In the genomic region with DNA sequence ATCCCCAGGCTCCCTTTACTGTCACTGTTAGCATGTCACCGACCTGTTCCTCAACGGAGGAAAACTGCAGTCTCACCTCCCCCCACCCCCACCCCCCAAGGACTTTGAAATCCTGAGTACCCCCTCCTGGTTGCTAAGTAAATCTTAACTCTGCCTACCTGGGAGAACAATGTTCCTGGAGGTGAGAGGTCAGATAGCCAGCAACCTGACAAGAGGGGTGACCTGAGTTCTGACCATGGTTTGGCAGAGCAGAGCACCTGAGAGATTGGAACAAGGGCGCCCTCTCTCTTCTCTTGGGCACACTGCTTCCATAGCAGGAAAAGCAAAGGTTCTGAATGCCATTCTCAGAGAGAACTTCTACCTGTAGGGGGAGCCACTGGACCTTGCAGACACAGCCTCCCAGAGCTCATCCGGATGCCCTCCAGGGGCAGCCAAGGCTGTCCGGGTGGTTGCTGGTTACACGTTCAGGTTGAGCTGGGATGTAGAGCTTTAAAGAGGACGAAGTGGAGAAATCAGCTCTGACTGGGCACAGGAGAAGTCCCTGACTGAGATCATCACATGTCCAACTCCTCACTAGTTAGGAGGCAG, we compare ENCODE assay signal across 9 mouse cellular contexts. TPM values are rescaled to one million over a fixed set of nuclear protein-coding genes. Genes with fewer than 3 reads are reported as not detected.
DNase-seq lines count a peak whose midpoint lies in the region; ATAC-seq and TF ChIP-seq lines count a peak whose summit lies in the region.
"Had no signal": no experiment of that assay in that cellular context is flagged by ENCODE, and none has a peak within 500 bp of the region (broad histone marks: within the 10 kb centered on the region; RNA-seq: fewer than 3 reads in every experiment).

No protein-coding gene starts in this region.

- no peak for ATAC-seq in hindbrain, embryonic 14.5 days (ENCODE audit: low FRiP score)
- no peak for ATAC-seq in hindbrain, embryonic 13.5 days (ENCODE audit: low FRiP score)
- ATAC-seq in erythroid progenitor cell, adult 5-6 weeks (replicated peaks; ENCODE audit: low FRiP score, poor library complexity, severe bottlenecking): peak; percentile 48; the same call in 1 of the 2 replicates

- TF ChIP-seq EP300 in ES-Bruce4 (IDR thresholded peaks at IDR 0.05; ENCODE audit: insufficient read depth, low read depth, low read length): no peak

- no peak for TF ChIP-seq POLR2A in ES-Bruce4 (IDR thresholded peaks at IDR 0.05; ENCODE audit: insufficient read depth, low read length)

- no peak overlapping the region for H3K27ac ChIP-seq in hindbrain, embryonic 14.5 days
- H3K27ac ChIP-seq in hindbrain, embryonic 13.5 days: no peak overlapping the region
- no peak overlapping the region for H3K27ac ChIP-seq in ES-Bruce4 (ENCODE audit: insufficient read depth, low read length)
- H3K27ac ChIP-seq: embryonic facial prominence, embryonic 13.5 days had no signal

- WGBS in hindbrain, embryonic 14.5 days: 25% methylated on average over 7 of the region's 7 CpGs
- WGBS in hindbrain, embryonic 13.5 days: 35% methylated on average over 7 of the region's 7 CpGs

- no peak overlapping the region for H3K4me2 ChIP-seq in hindbrain, embryonic 14.5 days (replicated peaks)
- no peak overlapping the region for H3K4me2 ChIP-seq in hindbrain, embryonic 13.5 days
- H3K4me2 ChIP-seq: embryonic facial prominence, embryonic 13.5 days had no signal

- DNase-seq in hindbrain, embryonic 14.5 days (ENCODE audit: low spot score): peak; percentile 44
- peak; percentile 87 for DNase-seq in brain, adult 2 months (ENCODE audit: low read depth, low spot score)
- DNase-seq in kidney, postnatal 14 days: peak; percentile 70
- peak; percentile 87 for DNase-seq in lung, postnatal 36 days
- DNase-seq in thymus, postnatal 36 days: peak; percentile 25 to 27

- H3K9ac ChIP-seq in hindbrain, embryonic 14.5 days: no peak overlapping the region
- H3K9ac ChIP-seq in hindbrain, embryonic 13.5 days: no peak overlapping the region
- no peak overlapping the region for H3K9ac ChIP-seq in ES-Bruce4 (ENCODE audit: low read depth, poor library complexity, severe bottlenecking)
- H3K9ac ChIP-seq: embryonic facial prominence, embryonic 13.5 days had no signal

- TF ChIP-seq CTCF in ES-Bruce4 (IDR thresholded peaks at IDR 0.05; ENCODE audit: low read depth, low read length): peak; percentile 92

- no peaks in the 10 kb centered on the region for H3K9me3 ChIP-seq in hindbrain, embryonic 14.5 days (ENCODE audit: control insufficient read depth, low read length)
- H3K9me3 ChIP-seq in hindbrain, embryonic 13.5 days: no peaks in the 10 kb centered on the region
- H3K9me3 ChIP-seq in ES-Bruce4 (replicated peaks; ENCODE audit: control insufficient read depth, insufficient read depth, low read length, poor library complexity, severe bottlenecking): no peaks in the 10 kb centered on the region
- H3K9me3 ChIP-seq: embryonic facial prominence, embryonic 13.5 days had no signal

- 0 out of 2 replicates have a peak, but pooled peaks cover 5% of the 10 kb centered on the region for H3K4me1 ChIP-seq in hindbrain, embryonic 14.5 days (replicated peaks; ENCODE audit: control insufficient read depth, insufficient read depth, low read length)
- peaks cover 11% of the 10 kb centered on the region for H3K4me1 ChIP-seq in hindbrain, embryonic 13.5 days (replicated peaks)
- no peaks in the 10 kb centered on the region for H3K4me1 ChIP-seq in ES-Bruce4 (ENCODE audit: control insufficient read depth, insufficient read depth, low read length)

- H3K4me3 ChIP-seq in hindbrain, embryonic 14.5 days (replicated peaks; ENCODE audit: low read length): no peak overlapping the region
- no peak overlapping the region for H3K4me3 ChIP-seq in hindbrain, embryonic 13.5 days
- no peak overlapping the region for H3K4me3 ChIP-seq in ES-Bruce4 (ENCODE audit: low read depth, low read length)
- H3K4me3 ChIP-seq: embryonic facial prominence, embryonic 13.5 days had no signal

- peaks cover 23% of the 10 kb centered on the region for H3K27me3 ChIP-seq in hindbrain, embryonic 14.5 days (ENCODE audit: control insufficient read depth, insufficient read depth, low read length)
- H3K27me3 ChIP-seq in hindbrain, embryonic 13.5 days: peaks cover 24% of the 10 kb centered on the region
- H3K27me3 ChIP-seq in ES-Bruce4 (ENCODE audit: control insufficient read depth, insufficient read depth, low read length, poor library complexity, severe bottlenecking): no peaks in the 10 kb centered on the region; the same call in 1 of the 2 replicates

- H3K36me3 ChIP-seq in hindbrain, embryonic 14.5 days (replicated peaks; ENCODE audit: control insufficient read depth, insufficient read depth): peaks cover 19% of the 10 kb centered on the region
- H3K36me3 ChIP-seq in hindbrain, embryonic 13.5 days: peaks cover 21% of the 10 kb centered on the region
- H3K36me3 ChIP-seq in ES-Bruce4 (ENCODE audit: control insufficient read depth, insufficient read depth, low read length, poor library complexity, severe bottlenecking): peaks cover under 1% of the 10 kb centered on the region; the same call in 1 of the 2 replicates

RNA-seq across cellular contexts. Expression of a gene that starts 40.6 kb away (rescaled TPM):
- polyA plus RNA-seq in hindbrain, embryonic 14.5 days (2014; fragmentation: Nextera tagmentation; extraction: Ambion mirVana): 73.3 and 86.6 TPM in 2 replicates
- polyA plus RNA-seq in hindbrain, embryonic 13.5 days (2015; fragmentation: Nextera tagmentation; extraction: Ambion mirVana): 75.2 and 77.6 TPM in 2 replicates
- polyA plus RNA-seq in ES-Bruce4 (2011; ENCODE audit: insufficient read depth, insufficient read length, low read depth, missing spikeins): 197 and 208 TPM in 2 replicates
- 21.8 and 22.3 TPM in 2 replicates for total RNA-seq in erythroid progenitor cell, adult 5-6 weeks (2015; ENCODE audit: low replicate concordance)
- 28.1 and 33.8 TPM in 2 replicates for total RNA-seq in erythroid progenitor cell, adult 5-6 weeks (2017; ENCODE audit: low replicate concordance)

RNA-seq across cellular contexts. Expression of a gene that starts 41.4 kb away (rescaled TPM):
- 8.9 and 9.3 TPM in 2 replicates for polyA plus RNA-seq in hindbrain, embryonic 14.5 days (2014; fragmentation: Nextera tagmentation; extraction: Ambion mirVana)
- polyA plus RNA-seq in hindbrain, embryonic 13.5 days (2015; fragmentation: Nextera tagmentation; extraction: Ambion mirVana): 6.2 and 6.6 TPM in 2 replicates
- polyA plus RNA-seq in ES-Bruce4 (2011; ENCODE audit: insufficient read depth, insufficient read length, low read depth, missing spikeins): 34.8 and 35.8 TPM in 2 replicates
- 34.0 and 37.5 TPM in 2 replicates for total RNA-seq in erythroid progenitor cell, adult 5-6 weeks (2015; ENCODE audit: low replicate concordance)
- 33.8 and 48.0 TPM in 2 replicates for total RNA-seq in erythroid progenitor cell, adult 5-6 weeks (2017; ENCODE audit: low replicate concordance)

Comparison
In these comparisons a context has a peak if more than half of its experiments do, and no peak if none do; other contexts are left out.
1. DNase-seq: peak in every context shown above with its lines; median percentile 87 in brain, adult 2 months; 87 in lung, postnatal 36 days; 70 in kidney, postnatal 14 days; 44 in hindbrain, embryonic 14.5 days; 26 in thymus, postnatal 36 days.